Mouse (Mus musculus): Measurements from ENCODE around the gene Larp1. TPM values are rescaled to one million over a fixed set of nuclear protein-coding genes. Genes with fewer than 3 reads are reported as not detected.

Gene Larp1
- total RNA-seq, 2 experiments from 2014 or later, result 86.2 to 93.8 TPM

GRCm38 (mm10) chr11:58003734-58004133 lies 5.1 kb upstream of the Larp1 start:
- no peak for DNase-seq

GRCm38 (mm10) chr11:58005110-58005509 lies 3.8 kb upstream of the Larp1 start:
- DNase-seq, result no peak

DNA sequence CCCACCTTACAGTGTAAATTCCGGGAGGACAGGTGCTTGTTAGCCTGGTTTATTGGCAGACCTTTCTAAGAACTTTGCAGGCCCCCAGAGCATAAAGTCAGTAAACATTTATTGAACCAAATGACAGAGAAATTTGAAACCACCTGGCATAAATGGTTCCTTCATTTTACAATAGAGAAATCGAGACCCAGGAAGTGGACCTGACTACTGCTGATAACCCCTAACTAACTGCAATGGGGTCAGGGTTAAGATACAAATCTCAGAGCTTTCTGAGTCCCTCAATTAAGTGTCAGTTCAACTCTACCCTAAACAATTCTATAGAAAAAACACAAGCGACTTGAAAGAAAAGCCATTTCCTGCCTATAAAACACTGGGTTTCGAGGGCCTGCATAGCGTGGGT lies 851 bp upstream of the Larp1 start:
- DNase-seq, result no peak

GRCm38 (mm10) chr11:58008437-58009050 lies 320 bp upstream of the Larp1 start:
- peak; percentile 75 to 76 for DNase-seq

- peak; percentile 70 to 75 for DNase-seq
Observed at GRCm38 (mm10) chr11:58009516-58010141, 765 bp downstream of the Larp1 start.

DNA sequence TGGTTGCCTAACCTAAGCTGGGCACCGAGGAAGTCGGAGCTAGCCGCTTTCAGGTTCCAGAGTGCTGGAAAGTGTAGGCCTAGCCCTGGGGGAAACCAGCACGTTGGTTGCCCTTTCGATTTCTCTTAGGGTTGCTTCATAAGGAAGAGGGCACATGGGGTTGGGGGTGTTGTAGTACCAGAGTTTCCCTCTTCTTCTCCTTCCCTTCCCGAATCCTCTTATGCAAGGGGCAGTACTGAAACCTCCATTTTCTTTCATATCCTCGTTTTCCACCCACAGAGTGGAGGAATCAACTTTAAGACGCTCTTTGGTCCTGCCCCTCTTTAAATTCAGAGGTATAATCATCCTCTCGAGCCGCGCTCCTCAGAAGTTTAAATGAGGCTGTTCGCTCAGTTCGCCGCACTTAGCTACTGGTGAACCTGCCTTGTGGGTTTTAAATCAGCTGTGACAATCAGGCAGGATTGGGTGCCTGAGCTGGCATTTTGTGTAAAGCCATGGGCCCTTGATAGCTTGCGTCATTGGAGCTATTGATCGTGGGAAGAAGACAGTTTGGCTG lies 1.4 kb downstream of the Larp1 start:
- no peak for DNase-seq

GRCm38 (mm10) chr11:58010930-58011329 lies 2.1 kb downstream of the Larp1 start:
- DNase-seq, result no peak

- no peak for DNase-seq
Observed at GRCm38 (mm10) chr11:58011813-58012212, 2.9 kb downstream of the Larp1 start.

DNA sequence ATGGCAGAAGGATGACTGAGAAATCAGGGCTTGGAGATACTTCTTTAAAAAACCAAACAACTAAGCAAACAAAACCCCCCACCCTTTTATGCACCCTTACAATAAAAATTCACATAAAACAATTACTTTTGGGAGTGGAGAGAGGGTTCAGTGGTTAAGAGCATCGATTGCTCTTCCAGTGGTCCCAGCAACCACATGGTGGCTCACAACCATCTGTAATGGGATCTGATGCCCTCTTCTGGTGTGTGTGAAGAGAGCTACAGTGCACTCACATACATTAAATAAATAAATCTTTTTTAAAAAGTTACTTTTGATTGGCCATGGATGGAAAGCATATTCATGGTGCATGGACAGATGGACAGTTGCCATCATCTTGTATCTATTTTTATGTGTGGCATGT lies 3.8 kb downstream of the Larp1 start:
- DNase-seq, result no peak

DNA sequence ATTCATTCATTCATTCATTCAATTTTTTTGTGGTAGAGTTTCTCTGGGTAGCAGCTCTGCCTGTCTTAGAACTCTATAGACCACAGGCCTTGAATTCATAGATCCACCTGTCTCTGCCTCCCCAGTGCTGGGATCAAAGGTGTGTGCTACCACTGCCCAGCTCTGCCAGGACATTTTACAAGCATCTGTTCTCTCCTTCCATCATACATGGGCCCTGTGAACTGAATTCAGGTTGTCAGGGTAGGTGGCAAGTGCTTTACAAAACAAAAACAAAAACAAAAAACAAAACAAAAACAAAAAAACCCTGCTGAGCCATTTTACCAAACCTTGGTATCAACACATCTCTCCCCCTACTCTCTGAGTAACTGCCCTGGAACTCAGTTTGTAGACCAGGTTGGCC lies 4.2 kb downstream of the Larp1 start:
- no peak for DNase-seq

DNA sequence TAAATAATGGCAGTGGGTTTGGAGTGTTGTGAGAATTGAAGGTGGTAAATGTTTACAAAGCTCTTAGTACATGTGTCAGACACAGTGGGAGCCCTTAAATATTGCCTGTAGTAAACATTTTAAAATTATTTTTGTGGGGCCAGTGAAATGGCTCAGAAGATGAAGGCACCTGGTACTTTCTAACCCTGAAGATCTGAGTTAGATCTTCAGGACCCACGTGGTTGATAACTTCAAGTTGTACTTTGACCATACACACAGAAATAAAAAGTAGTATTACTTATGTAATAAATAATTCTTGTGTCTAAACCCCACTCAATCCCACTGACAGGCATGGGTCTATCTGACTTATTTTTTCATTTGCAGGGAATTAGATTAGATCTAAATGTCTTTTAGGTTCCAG lies 5.7 kb downstream of the Larp1 start:
- no peak for DNase-seq

DNA sequence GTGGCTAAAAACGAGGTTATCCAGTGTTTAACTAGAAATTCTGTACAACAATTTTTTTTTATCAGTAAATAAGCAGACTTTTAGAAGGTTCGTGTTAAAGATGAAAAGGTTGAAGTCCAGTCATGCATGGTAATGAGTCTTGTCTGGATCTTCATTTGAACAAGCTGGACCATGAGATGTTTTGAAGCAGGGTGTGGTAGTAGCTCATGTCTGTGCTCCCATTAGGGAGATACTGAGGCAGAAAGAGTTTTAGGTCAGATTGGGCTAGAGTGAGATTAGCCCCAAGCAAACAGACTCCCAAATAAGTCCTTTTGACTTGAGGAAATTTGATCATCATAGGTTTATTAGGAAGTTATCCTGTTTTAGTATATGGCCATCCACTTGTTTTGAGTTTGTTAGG lies 6.5 kb downstream of the Larp1 start:
- DNase-seq, result no peak

GRCm38 (mm10) chr11:58016371-58016770 lies 7.5 kb downstream of the Larp1 start:
- no peak for DNase-seq

GRCm38 (mm10) chr11:58017422-58017821 lies 8.6 kb downstream of the Larp1 start:
- DNase-seq, result no peak

GRCm38 (mm10) chr11:58018287-58018686 lies 9.4 kb downstream of the Larp1 start:
- DNase-seq, result no peak

DNA sequence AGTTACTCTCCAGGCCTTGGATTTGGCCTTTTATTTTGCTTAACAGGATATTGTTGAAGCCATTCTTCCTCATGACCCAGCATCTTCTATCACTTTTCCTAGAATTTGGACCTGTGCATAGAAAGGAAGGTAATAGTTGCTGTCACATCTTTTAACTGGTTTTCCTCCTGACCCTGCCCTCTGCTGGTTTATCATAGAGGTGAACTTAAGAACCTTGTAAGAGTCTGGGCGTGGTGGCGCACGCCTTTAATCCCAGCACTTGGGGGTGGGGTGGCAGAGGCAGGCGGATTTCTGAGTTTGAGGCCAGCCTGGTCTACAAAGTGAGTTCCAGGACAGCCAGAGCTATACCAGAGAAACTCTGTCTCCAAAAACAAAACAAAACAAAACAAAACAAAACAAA lies 9.8 kb downstream of the Larp1 start:
- no peak for DNase-seq

GRCm38 (mm10) chr11:58021095-58021494 lies 12.2 kb downstream of the Larp1 start:
- no peak for DNase-seq

GRCm38 (mm10) chr11:58021618-58022017 lies 12.8 kb downstream of the Larp1 start:
- DNase-seq, result no peak

GRCm38 (mm10) chr11:58024271-58024670 lies 15.4 kb downstream of the Larp1 start:
- no peak for DNase-seq

- DNase-seq, result no peak
Observed at GRCm38 (mm10) chr11:58024671-58025070, 15.8 kb downstream of the Larp1 start.

GRCm38 (mm10) chr11:58025881-58026280 lies 17.0 kb downstream of the Larp1 start:
- DNase-seq, result no peak

GRCm38 (mm10) chr11:58026337-58026736 lies 17.5 kb downstream of the Larp1 start:
- no peak for DNase-seq

DNA sequence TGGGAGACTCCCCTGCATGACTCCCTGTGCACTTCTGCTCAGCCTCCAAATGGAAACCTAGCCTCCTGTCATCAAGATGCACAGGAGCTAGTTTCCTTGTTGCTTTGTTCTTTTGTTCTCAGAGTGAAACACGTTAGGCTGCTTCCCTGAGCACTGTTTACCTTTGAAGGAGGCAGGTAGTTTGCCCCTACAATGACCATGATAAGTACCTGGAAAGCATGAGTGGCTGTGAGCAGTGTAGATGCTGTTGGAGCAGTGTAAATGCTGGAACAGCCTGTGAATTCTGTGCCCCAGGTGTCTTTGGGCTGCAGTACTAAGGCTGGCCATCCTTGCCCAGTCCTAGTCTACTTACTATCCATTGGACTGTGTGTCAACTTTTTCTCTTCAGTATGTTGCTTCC lies 18.0 kb downstream of the Larp1 start:
- DNase-seq, result no peak

- no peak for DNase-seq
Observed at GRCm38 (mm10) chr11:58028981-58029380, 20.1 kb downstream of the Larp1 start.
